Mouse (Mus musculus): ENCODE measurements around the gene Rgs6.

- TF ChIP-seq POLR2A (IDR thresholded peaks at IDR 0.05; ENCODE audit: low read depth, low read length) (no peak), CTCF (conservative IDR thresholded peaks at IDR 0.05; ENCODE audit: insufficient read depth, insufficient read length, low read depth, low read length) (peak; percentile 89)
These were observed 112.7 kb downstream of the Rgs6 start for GRCm38 (mm10) chr12:82700840-82701239.

Data from kidney, adult 2 months (tissue).